Mouse (Mus musculus) neural tube, embryonic 15.5 days (tissue): ENCODE results near the gene Ddrgk1. TPM values are rescaled to one million over a fixed set of nuclear protein-coding genes. Genes with fewer than 3 reads are reported as not detected.

Experiments used
- ATAC-seq: fragments of 200-750 bp; cut with Nextera tagmentation; 2 replicates; pipeline ENCODE4 v1.8.0; 2017; ENCODE audit warnings: mild to moderate bottlenecking, moderate TSS enrichment, moderate library complexity; ENCODE audit not compliant: low FRiP score
- H3K27ac ChIP-seq: fragments of 300-500 bp; sonication (generic); replicated peaks from 2 replicates; pipeline ENCODE4 v1.5.1; 2015; ENCODE audit warnings: mild to moderate bottlenecking, inconsistent platforms
- H3K27me3 ChIP-seq: fragments of 300-500 bp; sonication (generic); replicated peaks from 2 replicates; pipeline ENCODE4 v1.6.1; 2015; ENCODE audit warnings: inconsistent platforms
- H3K36me3 ChIP-seq: fragments of 300-500 bp; sonication (generic); 2 replicates; pipeline ENCODE4 v1.6.1; 2015; ENCODE audit warnings: inconsistent platforms
- H3K4me1 ChIP-seq: fragments of 300-500 bp; sonication (generic); 2 replicates; pipeline ENCODE4 v1.6.1; 2015; ENCODE audit warnings: inconsistent platforms
- H3K4me2 ChIP-seq: fragments of 300-500 bp; sonication (generic); 2 replicates; pipeline ENCODE4 v1.6.1; 2015; ENCODE audit warnings: inconsistent platforms, mild to moderate bottlenecking, moderate library complexity
- H3K4me3 ChIP-seq: fragments of 300-500 bp; sonication (generic); replicated peaks from 2 replicates; pipeline ENCODE4 v1.5.1; 2015; ENCODE audit warnings: mild to moderate bottlenecking, inconsistent platforms
- H3K9ac ChIP-seq: fragments of 300-500 bp; sonication (generic); replicated peaks from 2 replicates; pipeline ENCODE4 v1.6.1; 2015; ENCODE audit warnings: mild to moderate bottlenecking, inconsistent platforms
- H3K9me3 ChIP-seq: fragments of 300-500 bp; sonication (generic); replicated peaks from 2 replicates; pipeline ENCODE4 v1.6.1; 2016; ENCODE audit warnings: inconsistent platforms
- WGBS: fragments of 180-500 bp; shearing (Covaris S2); methylation state at CpG from one replicate; pipeline ENCODE4 v1.1.7; 2015; ENCODE audit warnings: mixed read lengths; 5-methylcytosine and 5-hydroxymethylcytosine counted together
- polyA plus RNA-seq: library from polyadenylated mRNA; unstranded; fragments of >200 nt; fragmentation: Nextera tagmentation; extraction: Ambion mirVana; gene quantifications from 2 replicates; pipeline ENCODE4 v1.2.1, GENCODE M21; 2015

Gene Ddrgk1
- polyA plus RNA-seq, 1 experiment from 2014 or later, result 74.3 TPM

DNA sequence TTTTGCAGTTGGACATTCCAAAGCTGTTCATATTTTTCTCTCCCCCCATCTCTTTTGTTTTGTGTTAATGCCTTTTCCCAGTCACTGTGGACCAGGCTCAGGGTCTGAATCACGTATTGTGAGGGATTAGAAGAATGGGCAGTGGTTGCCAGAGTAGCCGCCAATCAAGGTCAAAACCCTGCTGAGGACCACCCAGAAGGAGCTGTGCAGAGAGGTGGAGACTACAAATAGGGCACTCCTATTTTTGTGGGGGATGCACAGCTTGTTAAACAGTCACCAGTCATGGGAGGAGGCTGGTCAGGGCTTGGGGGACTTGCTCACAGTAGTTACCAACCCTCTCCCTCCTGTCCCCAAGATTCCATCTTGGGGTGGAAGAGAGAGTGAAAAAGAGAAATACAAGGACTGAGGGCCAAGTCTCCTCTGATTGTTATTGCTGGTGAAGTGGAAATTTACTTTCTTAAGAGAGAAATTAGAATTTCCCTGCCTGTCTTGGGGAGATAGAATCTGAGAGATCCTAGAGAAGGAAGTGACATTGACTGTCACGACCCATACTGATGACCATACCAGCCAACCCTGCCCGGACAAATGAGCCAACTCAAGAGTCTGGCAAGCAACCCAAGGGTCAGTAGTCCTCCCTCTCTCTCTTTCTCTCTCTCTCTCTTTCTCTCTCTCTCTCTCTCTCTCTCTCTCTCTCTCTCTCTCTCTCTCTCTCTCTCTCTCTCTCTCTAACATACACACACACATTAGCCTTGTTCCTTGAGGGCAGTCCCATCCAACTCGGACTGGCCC lies 31.4 kb downstream of the Ddrgk1 start:
- Histone ChIP-seq H3K4me3 (no peak overlapping the region), H3K4me2 (no peak overlapping the region), H3K9ac (no peak overlapping the region), H3K9me3 (no peaks in the 10 kb centered on the region), H3K4me1 (peaks cover 37% of the 10 kb centered on the region), H3K36me3 (peaks cover 20% of the 10 kb centered on the region), H3K27ac (no peak overlapping the region), H3K27me3 (peaks cover 46% of the 10 kb centered on the region)
- WGBS, result 51% methylated on average over 5 of the region's 5 CpGs
- no peak for ATAC-seq

DNA sequence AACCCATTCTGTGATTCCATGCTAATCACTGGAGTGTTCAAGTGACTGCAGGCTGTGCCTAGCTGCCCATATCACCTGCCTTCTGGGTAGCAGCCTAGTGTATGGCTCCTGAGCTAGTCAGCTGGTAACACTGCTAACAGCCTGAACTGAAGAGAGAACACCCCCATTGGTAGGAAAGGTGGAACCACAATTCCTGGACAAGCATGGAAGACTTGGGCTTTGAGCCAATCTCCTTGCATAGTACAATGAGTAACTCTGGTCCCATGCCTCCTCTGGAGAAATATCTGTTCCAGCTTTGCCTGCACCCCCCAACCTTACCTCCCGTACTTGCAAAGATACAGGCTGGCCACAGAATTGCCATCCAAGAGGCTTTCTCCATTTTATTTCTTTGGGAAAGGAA lies 32.0 kb downstream of the Ddrgk1 start:
- ATAC-seq, result no peak
- WGBS, result 68% methylated on average over 1 of the region's 1 CpGs

DNA sequence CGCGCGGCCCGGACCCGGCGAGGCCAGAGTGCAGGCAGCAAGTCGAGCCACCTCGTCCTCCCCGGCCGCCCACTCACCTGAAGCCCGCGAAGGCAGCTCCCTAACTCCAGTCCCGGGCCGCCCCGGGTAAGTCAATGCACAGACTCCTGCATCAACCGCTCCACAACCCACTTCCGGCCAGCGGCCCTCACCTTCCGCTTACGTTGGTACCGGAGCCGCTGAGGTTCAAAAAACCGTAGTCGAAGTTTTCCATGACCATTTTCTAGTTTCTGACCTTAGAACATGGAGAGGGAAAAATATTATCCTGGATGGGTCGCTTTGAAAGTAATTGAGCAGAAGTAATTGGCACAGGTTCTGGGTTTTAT lies 34.6 kb downstream of the Ddrgk1 start, which contains the start of the genes Fastkd5 and Ubox5:
Fastkd5 (minus strand) TSS at position 189 of the 365 bp plus-strand sequence.
Ubox5 (minus strand) TSS at position 200 of the 365 bp plus-strand sequence.
- under 1% methylated on average over 25 of the region's 25 CpGs for WGBS
- Histone ChIP-seq H3K27me3 (peaks cover 14% of the 10 kb centered on the region), H3K4me3 (peak within 1 kb of the TSS; percentile 80), H3K36me3 (peaks cover 26% of the 10 kb centered on the region), H3K4me2 (peak within 1 kb of the TSS; percentile 91), H3K4me1 (peaks cover 22% of the 10 kb centered on the region), H3K9ac (peak within 1 kb of the TSS; percentile 81), H3K27ac (peak within 1 kb of the TSS; percentile 80), H3K9me3 (no peaks in the 10 kb centered on the region)
- ATAC-seq, result peak; percentile 83

More for the DNA sequence above, 32.0 kb downstream of the Ddrgk1 start:
- Histone ChIP-seq H3K9ac (no peak overlapping the region), H3K27ac (no peak overlapping the region), H3K4me3 (no peak overlapping the region), H3K9me3 (no peaks in the 10 kb centered on the region), H3K36me3 (peaks cover 24% of the 10 kb centered on the region), H3K27me3 (peaks cover 40% of the 10 kb centered on the region), H3K4me2 (no peak overlapping the region), H3K4me1 (peaks cover 36% of the 10 kb centered on the region)

GRCm38 (mm10) chr2:130629080-130629838 lies 35.2 kb downstream of the Ddrgk1 start:
- Histone ChIP-seq H3K9ac (peak overlapping the region; percentile 81), H3K27me3 (peaks cover 8% of the 10 kb centered on the region), H3K9me3 (no peaks in the 10 kb centered on the region), H3K4me3 (peak overlapping the region; percentile 80), H3K4me2 (peak overlapping the region; percentile 91), H3K27ac (peak overlapping the region; percentile 80), H3K4me1 (peaks cover 16% of the 10 kb centered on the region), H3K36me3 (peaks cover 22% of the 10 kb centered on the region)
- ATAC-seq, result peak; percentile 60
- 3% methylated on average over 37 of the region's 37 CpGs for WGBS

GRCm38 (mm10) chr2:130628424-130628823 lies 36.0 kb downstream of the Ddrgk1 start:
- peaks cover 24% of the 10 kb centered on the region for H3K36me3 ChIP-seq
- no peak overlapping the region for H3K27ac ChIP-seq
- H3K4me2 ChIP-seq, result peak overlapping the region; percentile 91
- peaks cover 14% of the 10 kb centered on the region for H3K4me1 ChIP-seq
- no peaks in the 10 kb centered on the region for H3K27me3 ChIP-seq
- ATAC-seq, result no peak
- no peak overlapping the region for H3K9ac ChIP-seq
- H3K9me3 ChIP-seq, result no peaks in the 10 kb centered on the region
- WGBS, result 61% methylated on average over 3 of the region's 3 CpGs
- peak overlapping the region; percentile 80 for H3K4me3 ChIP-seq

DNA sequence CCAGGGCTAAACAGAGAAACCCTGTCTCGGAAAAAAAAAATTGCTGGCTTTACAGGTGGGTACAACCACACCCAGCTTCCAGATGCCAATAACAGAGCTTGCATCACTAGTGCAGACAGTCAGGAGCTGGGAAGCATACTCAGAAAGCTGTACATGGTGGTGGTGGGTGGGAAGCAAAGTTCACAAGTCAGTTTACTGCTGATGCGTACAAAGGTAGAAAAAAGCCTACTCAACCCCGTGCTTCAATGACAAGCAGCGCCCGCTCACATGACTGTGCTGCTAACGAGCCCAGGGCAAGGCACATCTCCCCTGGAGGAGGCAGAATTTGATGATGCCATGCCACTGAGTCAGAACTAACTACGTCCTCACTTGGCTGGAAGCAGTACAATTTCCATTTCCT lies 45.5 kb downstream of the Ddrgk1 start:
- WGBS, result 95% methylated on average over 7 of the region's 7 CpGs
- H3K9ac ChIP-seq, result no peak overlapping the region
- no peak overlapping the region for H3K27ac ChIP-seq
- H3K4me1 ChIP-seq, result no peaks in the 10 kb centered on the region
- H3K36me3 ChIP-seq, result peaks cover 46% of the 10 kb centered on the region
- H3K4me3 ChIP-seq, result no peak overlapping the region
- no peak overlapping the region for H3K4me2 ChIP-seq
- H3K9me3 ChIP-seq, result no peaks in the 10 kb centered on the region
- H3K27me3 ChIP-seq, result no peaks in the 10 kb centered on the region
- no peak for ATAC-seq

- no peak overlapping the region for H3K9ac ChIP-seq
- H3K36me3 ChIP-seq, result peaks cover 29% of the 10 kb centered on the region
- H3K9me3 ChIP-seq, result no peaks in the 10 kb centered on the region
- H3K4me3 ChIP-seq, result no peak overlapping the region
- WGBS, result 67% methylated on average over 3 of the region's 3 CpGs
- H3K4me1 ChIP-seq, result no peaks in the 10 kb centered on the region
- H3K4me2 ChIP-seq, result no peak overlapping the region
- ATAC-seq, result no peak
- H3K27ac ChIP-seq, result no peak overlapping the region
- H3K27me3 ChIP-seq, result no peaks in the 10 kb centered on the region
Observed at GRCm38 (mm10) chr2:130613091-130613490, 51.4 kb downstream of the Ddrgk1 start.

Other genes with a start within 250 kb of the Ddrgk1 start
- 102 TPM in 2 replicates for gene Vps16, start 240.3 kb downstream of the Ddrgk1 start, polyA plus RNA-seq
- gene Pced1a, start 240.0 kb downstream of the Ddrgk1 start, polyA plus RNA-seq, result 14.3 and 16.0 TPM in 2 replicates
- 123 and 129 TPM in 2 replicates for gene Ptpra, start 214.4 kb downstream of the Ddrgk1 start, polyA plus RNA-seq
- gene Mrps26, start 100.9 kb downstream of the Ddrgk1 start, polyA plus RNA-seq, result 105 and 107 TPM in 2 replicates
- not detected in 2 replicates for gene Oxt, start 88.5 kb downstream of the Ddrgk1 start, polyA plus RNA-seq
- not detected in 2 replicates for gene Avp, start 82.1 kb downstream of the Ddrgk1 start, polyA plus RNA-seq
- 9.5 and 10.8 TPM in 2 replicates for gene Fastkd5, start 34.6 kb downstream of the Ddrgk1 start, polyA plus RNA-seq
- 10.0 and 11.3 TPM in 2 replicates for gene Ubox5, start 34.6 kb downstream of the Ddrgk1 start, polyA plus RNA-seq
- 18.1 and 21.4 TPM in 2 replicates for gene Lzts3, start 21.9 kb downstream of the Ddrgk1 start, polyA plus RNA-seq
- gene Itpa, start 3.0 kb upstream of the Ddrgk1 start, polyA plus RNA-seq, result 115 and 123 TPM in 2 replicates
- gene Slc4a11, start 32.9 kb upstream of the Ddrgk1 start, polyA plus RNA-seq, result 0.60 and 0.67 TPM in 2 replicates
- gene 4930402H24Rik, start 241.7 kb upstream of the Ddrgk1 start, polyA plus RNA-seq, result 75.5 and 85.3 TPM in 2 replicates
- gene Atrn, start 241.8 kb upstream of the Ddrgk1 start, polyA plus RNA-seq, result 12.5 and 13.7 TPM in 2 replicates